8 mouse cellular contexts compared by ENCODE assay signal in genomic region chr12:84222405-84222961, GRCm38 (mm10). TPM values are rescaled to one million over a fixed set of nuclear protein-coding genes. Genes with fewer than 3 reads are reported as not detected.
DNase-seq lines count a peak whose midpoint lies in the region; ATAC-seq lines count a peak whose summit lies in the region.

No protein-coding gene starts in this region.

- H3K4me3 ChIP-seq in forebrain, embryonic 13.5 days: peak overlapping the region; percentile 28

- peaks cover 51% of the 10 kb centered on the region for H3K4me1 ChIP-seq in forebrain, embryonic 13.5 days

- H3K36me3 ChIP-seq in forebrain, embryonic 13.5 days (ENCODE audit: poor library complexity, severe bottlenecking): no peaks in the 10 kb centered on the region

- 0 out of 2 replicates have a peak, but pooled peaks cover 2% of the 10 kb centered on the region for H3K27me3 ChIP-seq in forebrain, embryonic 13.5 days

- H3K9ac ChIP-seq in forebrain, embryonic 13.5 days: peak overlapping the region; percentile 46

- no peaks in the 10 kb centered on the region; the same call in 1 of the 2 replicates for H3K9me3 ChIP-seq in forebrain, embryonic 13.5 days (replicated peaks)

- peak; percentile 29 for DNase-seq in cerebellum, adult 8-10 months
- DNase-seq in cerebellum, adult 9-10 months: no peak
- peak; percentile 76 for DNase-seq in adrenal gland, postnatal 10 days
- peak; percentile 64 for DNase-seq in heart, postnatal 4 days
- DNase-seq in layer of hippocampus, postnatal 14 days (ENCODE audit: low spot score in 2 of 2): peak; percentile 20 to 32
- DNase-seq in lung, postnatal 36 days: peak; percentile 72
- DNase-seq in ovary, postnatal 36 days (ENCODE audit: low spot score): peak; percentile 51

- H3K4me2 ChIP-seq in forebrain, embryonic 13.5 days: peak overlapping the region; percentile 57

- ATAC-seq in forebrain, embryonic 13.5 days: no peak

- 0 out of 2 replicates have a peak overlapping the region, but pooled peaks have one; percentile 22 for H3K27ac ChIP-seq in forebrain, embryonic 13.5 days

- under 1% methylated on average over 17 of the region's 17 CpGs for WGBS in forebrain, embryonic 13.5 days

RNA-seq across cellular contexts. Expression of gene Elmsan1, which starts 3.8 kb away (rescaled TPM):
- 10 to 100 TPM; 19.2 to 24.9 TPM for total RNA-seq in adrenal gland, postnatal 10 days (2021)
- 5.0 and 5.6 TPM in 2 replicates for polyA plus RNA-seq in forebrain, embryonic 13.5 days (2015; fragmentation: Nextera tagmentation; extraction: Ambion mirVana)
- total RNA-seq in heart, postnatal 4 days (2021): 10 to 100 TPM; 18.5 to 18.6 TPM
- total RNA-seq in layer of hippocampus, postnatal 14 days (2021): 10 to 100 TPM; 17.0 to 18.1 TPM
